Comparison of ENCODE assay signal across 16 mouse cellular contexts in genomic region chr10:82665951-82666350, GRCm38 (mm10). TPM values are rescaled to one million over a fixed set of nuclear protein-coding genes. Genes with fewer than 3 reads are reported as not detected.
DNase-seq lines count a peak whose midpoint lies in the region; ATAC-seq and TF ChIP-seq lines count a peak whose summit lies in the region.
"Had no signal": no experiment of that assay in that cellular context is flagged by ENCODE, and none has a peak within 500 bp of the region (broad histone marks: within the 10 kb centered on the region; RNA-seq: fewer than 3 reads in every experiment).

No protein-coding gene starts in this region.

- no peak overlapping the region for H3K27ac ChIP-seq in forebrain, embryonic 14.5 days (ENCODE audit: low read depth, low read length)
- no peak overlapping the region for H3K27ac ChIP-seq in forebrain, embryonic 13.5 days
- H3K27ac ChIP-seq in heart, embryonic 13.5 days (replicated peaks), result no peak overlapping the region
- no peak overlapping the region for H3K27ac ChIP-seq in heart, embryonic 11.5 days (ENCODE audit: low read depth, low read length)
- H3K27ac ChIP-seq in layer of hippocampus, adult 2 months, result peak overlapping the region; percentile 43; the same call in 1 of the 2 replicates
- no peak overlapping the region for H3K27ac ChIP-seq in liver, postnatal 0 days (ENCODE audit: low read depth)
- H3K27ac ChIP-seq in liver, embryonic 11.5 days (ENCODE audit: low read depth, low read length), result no peak overlapping the region
- H3K27ac ChIP-seq: embryonic facial prominence, embryonic 12.5 days; embryonic facial prominence, embryonic 15.5 days; heart, adult 2 months; hindbrain, embryonic 12.5 days; hindbrain, embryonic 15.5 days had no signal

- ATAC-seq in forebrain, embryonic 14.5 days, result no peak
- ATAC-seq in forebrain, embryonic 13.5 days, result no peak
- ATAC-seq in heart, embryonic 13.5 days (ENCODE audit: extremely low read depth, insufficient number of reproducible peaks, low FRiP score, low TSS enrichment), result no peak
- ATAC-seq in heart, embryonic 11.5 days (replicated peaks; ENCODE audit: insufficient number of reproducible peaks, low FRiP score, low TSS enrichment), result no peak
- ATAC-seq in liver, postnatal 0 days, result no peak
- no peak for ATAC-seq in liver, embryonic 11.5 days (replicated peaks; ENCODE audit: low FRiP score)

- H3K36me3 ChIP-seq in forebrain, embryonic 14.5 days (ENCODE audit: control insufficient read depth, insufficient read depth, low read length), result no peaks in the 10 kb centered on the region
- H3K36me3 ChIP-seq in forebrain, embryonic 13.5 days (ENCODE audit: poor library complexity, severe bottlenecking), result no peaks in the 10 kb centered on the region
- H3K36me3 ChIP-seq in heart, embryonic 13.5 days, result no peaks in the 10 kb centered on the region
- H3K36me3 ChIP-seq in heart, embryonic 11.5 days (ENCODE audit: control insufficient read depth, insufficient read depth, low read length), result no peaks in the 10 kb centered on the region
- H3K36me3 ChIP-seq in liver, postnatal 0 days (replicated peaks; ENCODE audit: insufficient read depth, low read length), result no peaks in the 10 kb centered on the region
- H3K36me3 ChIP-seq in liver, embryonic 11.5 days (ENCODE audit: control insufficient read depth, insufficient read depth, low read length), result no peaks in the 10 kb centered on the region
- H3K36me3 ChIP-seq: embryonic facial prominence, embryonic 12.5 days; embryonic facial prominence, embryonic 15.5 days; G1E; heart, embryonic 10.5 days; hindbrain, embryonic 12.5 days; hindbrain, embryonic 15.5 days had no signal

- no peak for DNase-seq in forebrain, embryonic 14.5 days (ENCODE audit: low spot score)
- DNase-seq in layer of hippocampus, adult 2 months (ENCODE audit: low spot score in 2 of 2), result no peak
- no peak for DNase-seq in layer of hippocampus, postnatal 14 days (ENCODE audit: low spot score in 2 of 2)
- no peak for DNase-seq in liver, postnatal 0 days
- DNase-seq in liver, embryonic 11.5 days (ENCODE audit: low spot score), result no peak

- no peak overlapping the region for H3K9ac ChIP-seq in forebrain, embryonic 14.5 days (ENCODE audit: low read length)
- H3K9ac ChIP-seq in forebrain, embryonic 13.5 days, result no peak overlapping the region
- no peak overlapping the region for H3K9ac ChIP-seq in heart, embryonic 13.5 days
- no peak overlapping the region for H3K9ac ChIP-seq in heart, embryonic 11.5 days (ENCODE audit: low read depth, low read length)
- H3K9ac ChIP-seq in liver, postnatal 0 days (replicated peaks), result no peak overlapping the region
- no peak overlapping the region for H3K9ac ChIP-seq in liver, embryonic 11.5 days (ENCODE audit: low read depth, low read length)
- H3K9ac ChIP-seq: embryonic facial prominence, embryonic 15.5 days; hindbrain, embryonic 15.5 days had no signal

- 58% methylated on average over 3 of the region's 3 CpGs for WGBS in forebrain, embryonic 14.5 days
- 60% methylated on average over 3 of the region's 3 CpGs for WGBS in forebrain, embryonic 13.5 days
- WGBS in heart, embryonic 13.5 days, result 52% methylated on average over 3 of the region's 3 CpGs
- 63% methylated on average over 3 of the region's 3 CpGs for WGBS in heart, embryonic 11.5 days (ENCODE audit: insufficient replicate concordance)
- 60% methylated on average over 3 of the region's 3 CpGs for WGBS in liver, postnatal 0 days (ENCODE audit: insufficient replicate concordance)
- 56% methylated on average over 3 of the region's 3 CpGs for WGBS in liver, embryonic 11.5 days

- TF ChIP-seq CTCF in layer of hippocampus, adult 2 months (conservative IDR thresholded peaks at IDR 0.05), result no peak
- TF ChIP-seq CTCF in liver, postnatal 0 days (IDR thresholded peaks at IDR 0.05; ENCODE audit: low read depth), result no peak

- H3K9me3 ChIP-seq in forebrain, embryonic 14.5 days (replicated peaks; ENCODE audit: control insufficient read depth, low read length), result no peaks in the 10 kb centered on the region
- H3K9me3 ChIP-seq in forebrain, embryonic 13.5 days (replicated peaks), result no peaks in the 10 kb centered on the region
- no peaks in the 10 kb centered on the region for H3K9me3 ChIP-seq in heart, embryonic 13.5 days
- H3K9me3 ChIP-seq in heart, embryonic 11.5 days (replicated peaks; ENCODE audit: control insufficient read depth, low read length), result no peaks in the 10 kb centered on the region
- H3K9me3 ChIP-seq in liver, postnatal 0 days (ENCODE audit: low read length), result no peaks in the 10 kb centered on the region
- no peaks in the 10 kb centered on the region for H3K9me3 ChIP-seq in liver, embryonic 11.5 days (ENCODE audit: control insufficient read depth, low read length)
- H3K9me3 ChIP-seq: embryonic facial prominence, embryonic 12.5 days; embryonic facial prominence, embryonic 15.5 days; G1E; heart, embryonic 10.5 days; hindbrain, embryonic 12.5 days; hindbrain, embryonic 15.5 days had no signal

- no peaks in the 10 kb centered on the region for H3K4me1 ChIP-seq in forebrain, embryonic 14.5 days (ENCODE audit: control insufficient read depth, insufficient read depth, low read length)
- H3K4me1 ChIP-seq in forebrain, embryonic 13.5 days, result peaks cover 4% of the 10 kb centered on the region; the same call in 1 of the 2 replicates
- H3K4me1 ChIP-seq in heart, embryonic 13.5 days, result peaks cover 5% of the 10 kb centered on the region
- peaks cover 4% of the 10 kb centered on the region; the same call in 1 of the 2 replicates for H3K4me1 ChIP-seq in heart, embryonic 11.5 days (ENCODE audit: control insufficient read depth, insufficient read depth, low read length)
- H3K4me1 ChIP-seq in liver, postnatal 0 days (ENCODE audit: insufficient read depth), result 0 out of 2 replicates have a peak, but pooled peaks cover 4% of the 10 kb centered on the region
- H3K4me1 ChIP-seq in liver, embryonic 11.5 days (replicated peaks; ENCODE audit: control insufficient read depth, insufficient read depth, low read length), result no peaks in the 10 kb centered on the region
- H3K4me1 ChIP-seq: hindbrain, embryonic 12.5 days had no signal

- H3K27me3 ChIP-seq in forebrain, embryonic 14.5 days (replicated peaks; ENCODE audit: control insufficient read depth, insufficient read depth, low read length), result no peaks in the 10 kb centered on the region
- no peaks in the 10 kb centered on the region for H3K27me3 ChIP-seq in forebrain, embryonic 13.5 days
- H3K27me3 ChIP-seq in heart, embryonic 13.5 days (replicated peaks), result no peaks in the 10 kb centered on the region
- 0 out of 2 replicates have a peak, but pooled peaks cover 2% of the 10 kb centered on the region for H3K27me3 ChIP-seq in heart, embryonic 11.5 days (ENCODE audit: control insufficient read depth, insufficient read depth, low read length)
- H3K27me3 ChIP-seq in liver, postnatal 0 days (ENCODE audit: insufficient read depth, low read length), result no peaks in the 10 kb centered on the region
- no peaks in the 10 kb centered on the region for H3K27me3 ChIP-seq in liver, embryonic 11.5 days (replicated peaks; ENCODE audit: control insufficient read depth, insufficient read depth, low read length)
- H3K27me3 ChIP-seq: CH12.LX; embryonic facial prominence, embryonic 12.5 days; embryonic facial prominence, embryonic 15.5 days; hindbrain, embryonic 12.5 days; hindbrain, embryonic 15.5 days had no signal

- H3K4me3 ChIP-seq in forebrain, embryonic 14.5 days (ENCODE audit: low read depth, low read length), result no peak overlapping the region
- no peak overlapping the region for H3K4me3 ChIP-seq in forebrain, embryonic 13.5 days
- H3K4me3 ChIP-seq in heart, embryonic 13.5 days, result no peak overlapping the region
- no peak overlapping the region for H3K4me3 ChIP-seq in heart, embryonic 11.5 days (ENCODE audit: low read depth, low read length)
- H3K4me3 ChIP-seq in layer of hippocampus, adult 2 months, result no peak overlapping the region
- no peak overlapping the region for H3K4me3 ChIP-seq in liver, postnatal 0 days (ENCODE audit: low read depth, low read length)
- H3K4me3 ChIP-seq in liver, embryonic 11.5 days (ENCODE audit: low read depth, low read length), result no peak overlapping the region
- H3K4me3 ChIP-seq: embryonic facial prominence, embryonic 12.5 days; hindbrain, embryonic 12.5 days; hindbrain, embryonic 15.5 days had no signal

- TF ChIP-seq EP300 in liver, postnatal 0 days (IDR thresholded peaks at IDR 0.05; ENCODE audit: low read depth), result no peak

- 0 out of 2 replicates have a peak overlapping the region, but pooled peaks have one; percentile 37 for H3K4me2 ChIP-seq in forebrain, embryonic 14.5 days (ENCODE audit: low read length)
- H3K4me2 ChIP-seq in forebrain, embryonic 13.5 days, result no peak overlapping the region
- H3K4me2 ChIP-seq in heart, embryonic 13.5 days, result peak overlapping the region; percentile 70
- no peak overlapping the region for H3K4me2 ChIP-seq in heart, embryonic 11.5 days
- 0 out of 2 replicates have a peak overlapping the region, but pooled peaks have one; percentile 51 for H3K4me2 ChIP-seq in liver, postnatal 0 days (ENCODE audit: low read depth, low read length)
- no peak overlapping the region; the same call in 1 of the 2 replicates for H3K4me2 ChIP-seq in liver, embryonic 11.5 days

RNA-seq across cellular contexts. Expression of gene Glt8d2, which starts 24.5 kb away (rescaled TPM):
- polyA plus RNA-seq in forebrain, embryonic 14.5 days (2014; fragmentation: Nextera tagmentation; extraction: Ambion mirVana), result 2.6 and 4.0 TPM in 2 replicates
- polyA plus RNA-seq in forebrain, embryonic 13.5 days (2015; fragmentation: Nextera tagmentation; extraction: Ambion mirVana), result 1.9 and 2.4 TPM in 2 replicates
- polyA plus RNA-seq in heart, embryonic 13.5 days (2015; fragmentation: Nextera tagmentation; extraction: Ambion mirVana), result 1.9 and 2.1 TPM in 2 replicates
- polyA plus RNA-seq in heart, embryonic 11.5 days (2014; fragmentation: Nextera tagmentation; extraction: Ambion mirVana), result 1.4 and 1.6 TPM in 2 replicates
- 10 to 100 TPM; 17.9 to 18.6 TPM for total RNA-seq in layer of hippocampus, adult 2 months (2021)
- total RNA-seq in layer of hippocampus, postnatal 14 days (2021), result 1 to 10 TPM; 6.8 to 7.2 TPM
- 0.12 and 0.25 TPM in 2 replicates for polyA plus RNA-seq in liver, postnatal 0 days (2015; fragmentation: Nextera tagmentation; extraction: Ambion mirVana)
- polyA plus RNA-seq in liver, embryonic 11.5 days (2014; fragmentation: Nextera tagmentation; extraction: Ambion mirVana), result 1.2 TPM in 2 replicates
- total RNA-seq: CH12.LX had no signal
- polyA plus RNA-seq: G1E had no signal

RNA-seq across cellular contexts. Expression of gene Hcfc2, which starts 30.0 kb away (rescaled TPM):
- polyA plus RNA-seq in forebrain, embryonic 14.5 days (2014; fragmentation: Nextera tagmentation; extraction: Ambion mirVana), result 38.3 and 48.4 TPM in 2 replicates
- 47.5 and 48.1 TPM in 2 replicates for polyA plus RNA-seq in forebrain, embryonic 13.5 days (2015; fragmentation: Nextera tagmentation; extraction: Ambion mirVana)
- 31.3 and 37.0 TPM in 2 replicates for polyA plus RNA-seq in heart, embryonic 13.5 days (2015; fragmentation: Nextera tagmentation; extraction: Ambion mirVana)
- 42.8 and 45.8 TPM in 2 replicates for polyA plus RNA-seq in heart, embryonic 11.5 days (2014; fragmentation: Nextera tagmentation; extraction: Ambion mirVana)
- 10 to 100 TPM; 46.7 to 51.5 TPM for total RNA-seq in layer of hippocampus, adult 2 months (2021)
- 10 to 100 TPM; 35.5 to 36.2 TPM for total RNA-seq in layer of hippocampus, postnatal 14 days (2021)
- polyA plus RNA-seq in liver, postnatal 0 days (2015; fragmentation: Nextera tagmentation; extraction: Ambion mirVana), result 9.3 and 11.9 TPM in 2 replicates
- polyA plus RNA-seq in liver, embryonic 11.5 days (2014; fragmentation: Nextera tagmentation; extraction: Ambion mirVana), result 23.1 and 24.0 TPM in 2 replicates

RNA-seq across cellular contexts. Expression of gene Tdg, which starts 36.3 kb away (rescaled TPM):
- polyA plus RNA-seq in forebrain, embryonic 14.5 days (2014; fragmentation: Nextera tagmentation; extraction: Ambion mirVana), result 226 and 231 TPM in 2 replicates
- 241 and 264 TPM in 2 replicates for polyA plus RNA-seq in forebrain, embryonic 13.5 days (2015; fragmentation: Nextera tagmentation; extraction: Ambion mirVana)
- polyA plus RNA-seq in heart, embryonic 13.5 days (2015; fragmentation: Nextera tagmentation; extraction: Ambion mirVana), result 79.0 and 86.5 TPM in 2 replicates
- 115 and 140 TPM in 2 replicates for polyA plus RNA-seq in heart, embryonic 11.5 days (2014; fragmentation: Nextera tagmentation; extraction: Ambion mirVana)
- total RNA-seq in layer of hippocampus, adult 2 months (2021), result 10 to 100 TPM; 44.7 to 47.9 TPM
- total RNA-seq in layer of hippocampus, postnatal 14 days (2021), result 10 to 100 TPM; 62.3 to 66.8 TPM
- polyA plus RNA-seq in liver, postnatal 0 days (2015; fragmentation: Nextera tagmentation; extraction: Ambion mirVana), result 20.8 and 22.3 TPM in 2 replicates
- polyA plus RNA-seq in liver, embryonic 11.5 days (2014; fragmentation: Nextera tagmentation; extraction: Ambion mirVana), result 138 and 147 TPM in 2 replicates

RNA-seq across cellular contexts. Expression of gene 1190007I07Rik, which starts 42.9 kb away (rescaled TPM):
- 34.4 and 35.7 TPM in 2 replicates for polyA plus RNA-seq in forebrain, embryonic 14.5 days (2014; fragmentation: Nextera tagmentation; extraction: Ambion mirVana)
- 41.1 and 42.7 TPM in 2 replicates for polyA plus RNA-seq in forebrain, embryonic 13.5 days (2015; fragmentation: Nextera tagmentation; extraction: Ambion mirVana)
- 35.4 and 40.9 TPM in 2 replicates for polyA plus RNA-seq in heart, embryonic 13.5 days (2015; fragmentation: Nextera tagmentation; extraction: Ambion mirVana)
- 37.2 and 38.2 TPM in 2 replicates for polyA plus RNA-seq in heart, embryonic 11.5 days (2014; fragmentation: Nextera tagmentation; extraction: Ambion mirVana)
- total RNA-seq in layer of hippocampus, adult 2 months (2021), result 10 to 100 TPM; 21.7 to 23.1 TPM
- total RNA-seq in layer of hippocampus, postnatal 14 days (2021), result 10 to 100 TPM; 17.0 to 20.8 TPM
- 31.4 and 39.7 TPM in 2 replicates for polyA plus RNA-seq in liver, postnatal 0 days (2015; fragmentation: Nextera tagmentation; extraction: Ambion mirVana)
- polyA plus RNA-seq in liver, embryonic 11.5 days (2014; fragmentation: Nextera tagmentation; extraction: Ambion mirVana), result 80.1 and 84.2 TPM in 2 replicates

Comparison
In these comparisons a context has a peak if more than half of its experiments do, and no peak if none do; other contexts are left out.
1. H3K4me2 ChIP-seq: peak in forebrain, embryonic 14.5 days (single experiment), heart, embryonic 13.5 days (single experiment) and liver, postnatal 0 days (single experiment); none in forebrain, embryonic 13.5 days (single experiment), heart, embryonic 11.5 days (single experiment) and liver, embryonic 11.5 days (single experiment).